Mouse (Mus musculus) limb, embryonic 11.5 days (tissue): ENCODE data around the gene Tnpo3. TPM values are rescaled to one million over a fixed set of nuclear protein-coding genes. Genes with fewer than 3 reads are reported as not detected.

Experiments used
- ATAC-seq: fragments of 200-750 bp; cut with Nextera tagmentation; 2 replicates; pipeline ENCODE4 v1.8.0; 2017; ENCODE audit warnings: low read depth; ENCODE audit not compliant: insufficient number of reproducible peaks, low FRiP score, low TSS enrichment
- DNase-seq: peaks from one replicate; pipeline ENCODE4 v3.0.0-alpha.2; 2015; ENCODE audit warnings: low spot score
- H3K27ac ChIP-seq: fragments of 300-500 bp; sonication (generic); replicated peaks from 2 replicates; pipeline ENCODE4 v1.5.1; 2014; ENCODE audit warnings: low read depth, mild to moderate bottlenecking, low read length
- H3K27me3 ChIP-seq: fragments of 300-500 bp; sonication (generic); 2 replicates; pipeline ENCODE4 v1.6.1; 2014; ENCODE audit warnings: mild to moderate bottlenecking, low read length, mixed read lengths; ENCODE audit not compliant: control insufficient read depth, insufficient read depth
- H3K36me3 ChIP-seq: fragments of 300-500 bp; sonication (generic); 2 replicates; pipeline ENCODE4 v1.6.1; 2014; ENCODE audit warnings: mild to moderate bottlenecking, low read length, moderate library complexity, mixed read lengths; ENCODE audit not compliant: control insufficient read depth, insufficient read depth
- H3K4me1 ChIP-seq: fragments of 300-500 bp; sonication (generic); 2 replicates; pipeline ENCODE4 v1.6.1; 2014; ENCODE audit warnings: low read length, mixed read lengths; ENCODE audit not compliant: control insufficient read depth, insufficient read depth
- H3K4me2 ChIP-seq: fragments of 300-500 bp; sonication (generic); 2 replicates; pipeline ENCODE4 v1.6.1; 2014; ENCODE audit warnings: low read depth, mild to moderate bottlenecking, moderate library complexity; ENCODE audit not compliant: severe bottlenecking
- H3K4me3 ChIP-seq: fragments of 300-500 bp; sonication (generic); 2 replicates; pipeline ENCODE4 v1.5.1; 2014; ENCODE audit warnings: low read depth, low read length
- H3K9ac ChIP-seq: fragments of 300-500 bp; sonication (generic); 2 replicates; pipeline ENCODE4 v1.6.1; 2014; ENCODE audit warnings: mild to moderate bottlenecking, low read length
- H3K9me3 ChIP-seq: fragments of 300-500 bp; sonication (generic); 2 replicates; pipeline ENCODE4 v1.6.1; 2016; ENCODE audit warnings: low read length; ENCODE audit not compliant: control insufficient read depth
- WGBS: fragments of 180-500 bp; shearing (Covaris S2); extraction: QIAGEN DNeasy Blood & Tissue Kit; methylation state at CpG from one replicate; pipeline ENCODE4 v1.1.7; 2014; 5-methylcytosine and 5-hydroxymethylcytosine counted together
- polyA plus RNA-seq: library from polyadenylated mRNA; unstranded; fragments of >200 nt; fragmentation: Nextera tagmentation; extraction: Ambion mirVana; gene quantifications from 2 replicates; pipeline ENCODE4 v1.2.1, GENCODE M21; 2014

Tnpo3 gene
- polyA plus RNA-seq, 1 experiment from 2014 or later: 109 TPM

GRCm38 (mm10) chr6:29500177-29500576, 109.5 kb downstream of the Tnpo3 start:
- no peak overlapping the region for H3K27ac ChIP-seq
- H3K4me3 ChIP-seq: no peak overlapping the region
- 0 out of 2 replicates have a peak, but pooled peaks cover 3% of the 10 kb centered on the region for H3K27me3 ChIP-seq
- DNase-seq (no peak), ATAC-seq (no peak)
- no peak overlapping the region for H3K4me2 ChIP-seq
- WGBS: 93% methylated on average over 7 of the region's 7 CpGs
- H3K4me1 ChIP-seq: no peaks in the 10 kb centered on the region
- H3K36me3 ChIP-seq: peaks cover 2% of the 10 kb centered on the region; the same call in 1 of the 2 replicates
- no peaks in the 10 kb centered on the region; the same call in 1 of the 2 replicates for H3K9me3 ChIP-seq
- H3K9ac ChIP-seq: no peak overlapping the region

GRCm38 (mm10) chr6:29497791-29498190, 111.9 kb downstream of the Tnpo3 start:
- Histone ChIP-seq H3K9me3 (no peaks in the 10 kb centered on the region; the same call in 1 of the 2 replicates), H3K4me2 (no peak overlapping the region), H3K9ac (no peak overlapping the region), H3K27ac (no peak overlapping the region), H3K4me3 (no peak overlapping the region), H3K4me1 (no peaks in the 10 kb centered on the region), H3K27me3 (0 out of 2 replicates have a peak, but pooled peaks cover 3% of the 10 kb centered on the region), H3K36me3 (peaks cover 2% of the 10 kb centered on the region; the same call in 1 of the 2 replicates)
- WGBS: 58% methylated on average over 2 of the region's 2 CpGs
- ATAC-seq (no peak), DNase-seq (no peak)

- ATAC-seq (no peak), DNase-seq (no peak)
- H3K9ac ChIP-seq: no peak overlapping the region
- H3K27ac ChIP-seq: no peak overlapping the region
- H3K27me3 ChIP-seq: 0 out of 2 replicates have a peak, but pooled peaks cover 3% of the 10 kb centered on the region
- no peaks in the 10 kb centered on the region for H3K4me1 ChIP-seq
- peaks cover 2% of the 10 kb centered on the region; the same call in 1 of the 2 replicates for H3K36me3 ChIP-seq
- no peaks in the 10 kb centered on the region; the same call in 1 of the 2 replicates for H3K9me3 ChIP-seq
- no peak overlapping the region for H3K4me2 ChIP-seq
- no peak overlapping the region for H3K4me3 ChIP-seq
- WGBS: 43% methylated on average over 25 of the region's 25 CpGs
These were observed 113.4 kb downstream of the Tnpo3 start for GRCm38 (mm10) chr6:29496270-29496669.

GRCm38 (mm10) chr6:29494101-29494500, 115.6 kb downstream of the Tnpo3 start:
- no peak overlapping the region for H3K9ac ChIP-seq
- WGBS: 93% methylated on average over 4 of the region's 4 CpGs
- peaks cover 4% of the 10 kb centered on the region; the same call in 1 of the 2 replicates for H3K36me3 ChIP-seq

More at GRCm38 (mm10) chr6:29494101-29494500, 115.6 kb downstream of the Tnpo3 start:
- Histone ChIP-seq H3K27me3 (0 out of 2 replicates have a peak, but pooled peaks cover 3% of the 10 kb centered on the region), H3K4me2 (no peak overlapping the region), H3K9me3 (no peaks in the 10 kb centered on the region; the same call in 1 of the 2 replicates), H3K27ac (no peak overlapping the region), H3K4me3 (no peak overlapping the region), H3K4me1 (no peaks in the 10 kb centered on the region)
- ATAC-seq (no peak), DNase-seq (no peak)

Other genes with a start within 250 kb of the Tnpo3 start
- 0.24 TPM in 2 replicates for gene Opn1sw, start 221.4 kb downstream of the Tnpo3 start, polyA plus RNA-seq
- gene Ccdc136, start 213.6 kb downstream of the Tnpo3 start, polyA plus RNA-seq: 37.1 and 37.3 TPM in 2 replicates
- gene Flnc, start 176.6 kb downstream of the Tnpo3 start, polyA plus RNA-seq: 2.5 and 3.1 TPM in 2 replicates
- 182 and 198 TPM in 2 replicates for gene Atp6v1f, start 142.2 kb downstream of the Tnpo3 start, polyA plus RNA-seq
- not detected in 2 replicates for gene Atp6v1fnb, start 138.4 kb downstream of the Tnpo3 start, polyA plus RNA-seq
- gene Kcp, start 101.9 kb downstream of the Tnpo3 start, polyA plus RNA-seq: 25.7 and 32.2 TPM in 2 replicates
- 1.4 and 2.1 TPM in 2 replicates for gene Irf5, start 83.3 kb downstream of the Tnpo3 start, polyA plus RNA-seq
- gene Tspan33, start 84.3 kb upstream of the Tnpo3 start, polyA plus RNA-seq: 3.1 and 4.7 TPM in 2 replicates
- gene Smo, start 125.6 kb upstream of the Tnpo3 start, polyA plus RNA-seq: 67.5 and 78.9 TPM in 2 replicates
- 16.5 and 17.3 TPM in 2 replicates for gene Ahcyl2, start 158.1 kb upstream of the Tnpo3 start, polyA plus RNA-seq